Mouse (Mus musculus) megakaryocyte progenitor cell, adult 5-6 weeks (primary cell): Measurements from ENCODE around the gene Kdm5b. TPM values are rescaled to one million over a fixed set of nuclear protein-coding genes. Genes with fewer than 3 reads are reported as not detected.
A peak's percentile ranks its signal among the peaks of the same experiment; 100 is the strongest.

Experiments
- ATAC-seq: replicated peaks from 2 replicates; pipeline ENCODE4 v1.8.0; 2016; ENCODE audit warnings: mild to moderate bottlenecking, moderate TSS enrichment, inconsistent platforms; ENCODE audit not compliant: poor library complexity
- total RNA-seq, 2 experiments: library from RNA; stranded (forward) in 1 of 2; stranded (reverse) in 1 of 2; fragments of 157-497, 149-512 nt in 1 of 2; fragments of 200-1000 nt in 1 of 2; gene quantifications; 2 replicates each; pipeline versions ENCODE4 v1.2.3 to v1.2.4; 2015 to 2017

The Kdm5b gene
- total RNA-seq, 2 experiments from 2014 or later: 18.0 to 24.2 TPM

DNA sequence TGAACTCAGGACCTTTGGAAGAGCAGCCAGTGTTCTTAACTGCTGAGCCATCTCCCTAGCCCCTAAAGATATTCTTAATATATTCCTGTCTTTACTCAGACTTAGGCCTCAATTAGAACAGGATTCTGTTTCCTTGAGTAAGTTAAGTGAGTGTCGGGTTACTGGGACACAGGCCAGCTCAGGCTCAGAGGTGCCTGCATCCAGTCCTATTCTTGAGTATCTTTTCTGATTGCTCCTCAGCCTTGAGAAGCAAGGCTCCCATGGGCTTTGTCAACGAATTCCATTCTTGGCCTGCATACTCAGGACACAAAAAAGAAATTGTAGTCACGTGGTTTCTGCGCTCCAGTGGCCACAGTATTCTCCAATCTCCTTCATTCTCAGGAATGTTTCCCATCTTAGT, 11.7 kb upstream of the Kdm5b start:
- ATAC-seq: no peak

DNA sequence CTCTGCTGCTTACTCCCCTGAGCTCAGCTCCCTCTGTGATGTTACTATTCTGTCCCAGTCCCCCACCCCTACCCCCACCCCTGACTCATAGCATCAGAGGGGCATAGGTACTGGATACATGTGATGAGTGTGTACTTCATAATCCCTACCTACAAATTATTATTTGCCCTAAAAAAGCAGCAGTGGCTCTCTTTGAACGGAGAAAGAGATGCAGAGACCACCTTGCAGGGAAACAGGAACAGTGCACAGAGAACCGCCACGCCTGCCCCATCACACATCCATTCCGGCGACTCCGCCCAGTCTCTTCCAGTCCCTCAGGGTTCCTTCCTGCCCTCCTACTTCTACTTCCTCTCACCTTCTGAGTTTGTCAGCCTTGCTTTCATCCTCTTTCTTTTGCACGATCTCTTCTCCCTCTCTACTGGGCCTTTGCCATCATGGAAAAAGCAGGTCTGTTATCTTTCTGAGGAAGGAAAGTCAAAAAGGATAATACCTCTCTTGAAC, 10.3 kb upstream of the Kdm5b start, which contains the start of gene Mgat4e:
Gene Mgat4e (minus strand): TSS at position 51 of the 501 bp plus-strand sequence.
- no peak; the same call in 1 of the 2 replicates for ATAC-seq

DNA sequence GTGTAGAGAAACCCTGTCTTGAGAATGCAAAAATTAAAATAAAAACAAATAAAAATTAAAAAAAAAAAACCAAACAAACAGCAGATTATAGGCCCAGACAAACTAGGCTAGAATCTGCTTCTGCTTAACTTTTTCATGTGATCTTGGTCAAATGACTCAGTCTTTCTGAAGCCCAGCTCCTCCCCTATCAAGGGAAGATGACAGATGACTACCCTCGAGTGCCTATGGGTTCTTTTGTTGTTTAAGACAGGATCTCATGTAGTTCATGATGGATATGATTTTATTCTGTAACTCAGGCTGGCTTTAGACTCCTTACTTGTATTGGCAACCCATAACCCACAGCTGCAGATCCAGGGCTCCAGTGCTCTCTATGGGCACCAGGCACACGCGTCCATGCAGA, 8.1 kb upstream of the Kdm5b start:
- ATAC-seq: no peak

DNA sequence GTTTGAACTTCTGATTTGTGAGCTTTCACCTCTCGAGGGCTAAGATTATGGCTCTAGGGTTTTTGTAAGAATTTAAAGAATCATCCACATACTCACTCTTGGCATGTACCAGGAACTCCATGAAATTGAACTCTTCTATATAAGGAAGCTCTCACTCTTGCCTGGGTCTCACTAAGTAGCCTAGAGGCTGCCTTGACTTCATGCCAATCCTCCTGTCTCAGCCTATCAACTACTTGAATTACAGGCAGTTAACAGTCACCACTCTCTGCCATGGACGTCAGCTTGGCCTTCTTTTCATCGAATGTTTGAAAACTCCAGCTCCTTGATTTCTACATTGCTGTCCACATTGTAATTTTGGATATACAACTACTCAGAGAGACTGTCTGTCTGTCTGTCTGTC, 7.6 kb upstream of the Kdm5b start:
- ATAC-seq: no peak

DNA sequence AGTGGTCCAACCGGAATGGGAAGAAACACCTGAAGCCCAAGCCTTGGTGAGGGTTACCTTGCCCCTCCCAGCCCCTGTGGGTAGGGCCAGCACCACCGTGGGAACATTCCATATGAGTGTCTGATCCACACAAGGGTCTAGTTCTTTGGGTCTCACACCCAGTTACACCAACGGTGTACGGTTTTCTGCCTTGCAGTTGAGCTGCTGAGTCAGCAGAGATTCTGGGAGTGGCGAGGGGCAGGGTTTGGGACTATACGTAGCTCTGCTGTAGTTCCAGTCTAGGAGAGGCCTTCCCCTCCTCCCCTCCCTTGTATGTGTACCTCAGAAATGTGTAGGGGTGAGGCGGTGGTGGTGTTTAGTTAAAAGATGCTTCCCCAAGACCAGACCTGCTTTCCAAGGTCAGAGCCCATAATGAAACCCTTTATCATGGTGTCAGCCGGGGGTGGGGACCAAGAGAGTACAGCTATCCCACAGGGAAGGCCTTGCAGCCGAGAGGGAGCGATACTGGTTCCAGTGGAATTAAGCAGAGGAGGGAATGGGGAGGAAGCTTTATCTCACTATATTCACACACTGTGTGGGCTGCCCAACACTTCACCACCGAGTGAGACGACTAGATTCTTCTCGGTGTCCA, 4.6 kb upstream of the Kdm5b start:
- peak; percentile 18 for ATAC-seq

DNA sequence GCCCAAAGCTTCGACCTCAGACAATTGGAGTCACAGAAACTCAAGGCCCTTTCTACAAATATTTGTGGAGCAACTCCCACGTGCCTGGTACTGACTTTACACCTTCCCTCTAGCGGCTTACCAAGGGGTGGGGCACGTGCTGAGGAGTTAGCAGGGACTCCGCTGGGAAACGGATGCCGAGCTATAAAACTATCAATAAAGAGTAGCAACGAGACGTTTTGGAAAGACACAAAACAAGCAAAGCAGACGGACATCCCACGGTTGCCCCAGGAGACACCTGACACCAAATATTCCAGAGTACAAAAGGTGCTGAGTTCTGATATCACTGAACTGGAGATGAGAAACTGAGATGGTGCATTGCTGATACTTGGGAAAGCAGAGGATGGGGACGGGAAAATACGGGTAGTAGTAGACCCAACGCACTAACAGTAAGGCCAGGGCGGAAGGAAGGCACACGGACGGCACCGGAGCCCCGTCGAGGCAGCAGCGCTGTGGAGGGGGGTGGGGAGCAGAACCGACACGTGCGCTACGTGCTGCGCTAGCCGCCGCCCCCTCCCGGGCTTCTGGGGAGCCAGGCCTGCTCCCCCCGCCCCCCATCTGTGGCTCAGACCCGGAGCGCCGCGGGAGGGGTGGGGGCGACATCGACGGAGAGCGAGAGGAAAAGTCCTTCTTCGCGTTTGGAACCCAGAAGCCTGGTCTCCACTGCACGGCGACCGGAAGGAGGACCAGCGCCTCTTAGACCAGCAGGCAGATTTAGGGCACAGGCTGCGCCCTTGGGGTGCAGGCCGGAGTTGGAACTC, 3.9 kb upstream of the Kdm5b start:
- ATAC-seq: peak; percentile 29

DNA sequence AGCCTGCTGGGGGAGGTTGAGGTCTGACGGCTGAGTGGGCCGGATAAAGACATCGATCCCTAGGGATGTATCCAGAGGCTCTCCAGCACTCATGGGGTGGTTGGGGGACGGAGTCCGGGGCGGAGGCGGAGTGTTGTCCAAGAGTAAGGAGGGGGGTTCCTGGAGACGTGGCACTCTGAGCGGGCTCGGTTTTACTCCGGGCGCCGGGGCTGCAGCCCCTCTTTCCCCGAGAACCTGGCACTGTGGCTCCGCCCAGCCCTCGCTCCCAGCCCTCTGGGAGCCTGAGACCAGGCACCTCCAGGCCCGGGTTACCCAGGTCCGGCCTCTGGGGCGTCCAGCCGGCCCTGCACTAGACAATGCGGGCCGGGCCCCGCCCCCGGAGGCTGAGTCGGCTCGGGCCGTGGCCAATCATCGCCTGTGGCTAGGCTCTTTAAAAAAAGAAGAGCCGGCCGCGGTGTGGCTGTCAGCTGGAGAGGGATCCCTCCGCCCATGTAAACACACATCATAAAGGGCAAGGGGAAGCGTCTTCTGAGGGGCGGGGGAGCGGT, 3.2 kb upstream of the Kdm5b start:
- ATAC-seq: peak; percentile 84

DNA sequence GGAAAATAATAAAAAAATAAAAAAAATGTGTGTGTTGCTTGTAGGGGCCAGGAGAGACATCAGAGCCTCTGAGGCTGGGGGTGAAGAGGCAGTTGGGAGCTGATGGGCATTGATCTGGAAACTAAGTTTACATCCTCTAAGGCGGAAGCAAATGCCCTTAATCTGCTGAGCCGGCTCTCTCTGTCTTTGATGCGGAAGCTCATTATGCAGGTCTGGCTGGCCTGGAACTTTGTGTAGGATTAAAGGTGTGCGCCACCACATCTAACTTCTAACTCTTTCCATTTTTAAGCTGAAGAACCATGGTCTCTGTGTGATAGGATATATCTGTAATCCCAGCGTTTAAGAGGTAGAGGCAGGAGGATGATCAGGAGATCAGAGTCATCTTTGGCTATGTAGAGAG, 1.5 kb upstream of the Kdm5b start:
- no peak for ATAC-seq

DNA sequence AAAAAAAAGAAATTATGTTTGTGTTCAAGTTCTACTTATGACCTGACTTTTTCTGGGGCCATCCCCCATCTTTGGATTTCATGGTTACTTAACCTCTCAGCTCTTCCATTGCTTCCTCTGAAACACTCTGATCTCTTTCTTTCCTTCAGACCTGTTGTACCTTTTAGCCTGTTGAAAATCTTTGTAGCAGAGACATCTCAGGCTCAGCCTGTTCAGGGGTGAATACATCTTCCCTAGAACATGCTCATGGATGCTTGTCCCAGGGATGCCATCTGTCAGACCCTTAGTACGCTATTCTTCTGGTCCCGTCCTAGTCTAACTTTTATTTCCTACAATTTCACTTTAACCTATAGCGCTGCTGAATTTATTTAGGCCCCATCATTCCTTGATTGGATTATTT, 745 bp upstream of the Kdm5b start:
- no peak for ATAC-seq

DNA sequence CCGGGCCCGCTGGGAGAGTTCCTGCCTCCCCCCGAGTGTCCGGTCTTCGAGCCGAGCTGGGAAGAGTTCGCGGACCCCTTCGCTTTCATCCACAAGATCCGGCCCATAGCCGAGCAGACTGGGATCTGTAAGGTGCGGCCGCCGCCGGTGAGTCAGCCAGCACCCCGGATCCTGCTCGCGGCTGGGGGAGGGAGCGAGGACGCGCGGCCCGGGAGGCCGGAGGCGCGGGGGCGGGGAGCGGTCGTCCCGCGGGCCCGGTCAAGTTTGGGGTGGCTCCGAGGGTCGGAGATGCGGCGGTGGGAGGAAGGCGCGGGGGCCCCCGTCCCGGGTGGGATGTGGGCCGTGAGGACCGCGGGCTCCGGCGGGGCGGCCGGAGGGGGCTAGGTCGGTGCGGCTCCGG, 425 bp downstream of the Kdm5b start:
- no peak for ATAC-seq

DNA sequence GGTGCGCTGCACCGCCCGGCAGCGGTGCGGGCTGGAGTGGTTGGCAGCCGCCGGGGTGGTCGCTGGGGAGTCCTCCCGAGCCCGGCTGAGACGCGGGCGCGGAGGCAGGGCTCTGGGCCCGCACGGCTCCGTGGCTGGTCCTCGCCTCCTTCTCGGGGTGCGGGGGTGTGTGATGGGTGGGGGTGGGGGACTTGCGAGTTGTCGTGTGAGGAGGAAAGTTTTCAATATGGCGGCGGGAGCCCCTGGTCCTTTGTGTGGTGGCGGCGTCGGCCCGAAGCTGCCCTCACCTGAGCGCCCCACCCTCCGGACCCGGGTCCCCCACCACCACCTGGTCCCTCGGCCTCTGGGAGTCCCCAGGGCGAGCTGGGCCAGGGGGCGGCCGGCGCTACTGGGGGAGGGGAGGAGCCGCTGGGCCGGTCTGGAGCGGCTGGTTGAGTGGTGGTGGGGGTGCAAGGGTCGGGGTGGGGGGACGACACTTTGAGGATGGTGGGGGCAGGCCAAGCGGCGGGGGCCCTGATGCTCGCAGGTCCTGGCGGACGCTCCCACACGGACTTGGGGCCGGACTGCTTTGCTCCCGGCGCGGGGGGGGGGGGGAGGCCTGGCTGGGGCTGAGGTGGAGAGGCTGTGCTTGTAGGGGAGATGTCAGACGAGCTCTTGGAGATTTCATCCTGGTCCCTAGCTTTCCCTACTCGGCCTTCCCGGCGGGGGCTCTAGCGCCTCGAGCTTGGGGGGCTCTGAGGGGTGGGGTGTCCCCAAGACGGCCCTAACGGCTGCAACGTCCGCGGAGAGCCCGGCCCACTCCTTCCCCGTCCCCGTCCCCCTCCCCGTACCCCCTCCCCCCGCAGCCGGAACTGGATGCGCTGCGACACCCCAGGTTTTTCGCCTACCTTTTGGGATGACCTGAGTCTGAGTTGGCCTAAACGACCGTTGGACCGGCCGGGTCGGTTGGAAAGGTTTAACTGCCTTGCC, 1.1 kb downstream of the Kdm5b start:
- no peak for ATAC-seq

DNA sequence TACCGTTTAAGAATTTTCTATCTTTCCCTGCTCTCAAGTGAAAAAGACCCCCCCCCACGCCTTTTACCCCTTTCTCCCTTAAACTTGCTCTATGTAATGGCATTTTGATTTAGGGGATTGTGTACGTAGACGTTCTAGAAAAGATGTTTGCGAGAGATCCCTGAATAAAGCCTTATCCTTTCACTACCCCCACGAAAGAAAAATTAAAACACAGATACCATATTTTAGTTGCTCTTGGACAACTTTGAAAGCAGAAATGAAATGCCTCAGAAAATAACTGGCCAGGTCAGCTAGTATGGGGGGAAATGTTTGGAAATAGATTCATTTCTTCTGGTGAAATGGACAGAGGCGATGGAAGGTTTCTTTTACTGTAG, 1.8 kb downstream of the Kdm5b start:
- no peak for ATAC-seq

DNA sequence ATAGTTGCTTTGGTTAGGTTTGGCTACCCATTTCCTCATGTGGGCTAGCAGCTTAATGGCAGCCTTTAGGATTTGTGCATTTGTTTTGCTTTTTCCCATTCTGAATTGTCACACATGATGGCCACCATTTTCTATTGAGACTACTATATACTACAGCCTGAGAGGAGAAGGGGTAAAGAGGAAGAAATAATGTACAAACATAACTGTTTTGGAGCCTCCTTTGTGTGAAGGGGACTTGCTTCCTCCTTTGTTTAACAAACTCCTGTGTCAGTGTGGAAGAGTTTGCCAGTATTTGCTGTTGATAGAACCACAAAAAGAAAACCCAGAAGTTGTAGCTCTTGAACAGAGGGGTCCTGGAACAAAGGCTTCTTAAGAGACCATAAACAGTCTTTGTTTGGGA, 2.5 kb downstream of the Kdm5b start:
- no peak for ATAC-seq

DNA sequence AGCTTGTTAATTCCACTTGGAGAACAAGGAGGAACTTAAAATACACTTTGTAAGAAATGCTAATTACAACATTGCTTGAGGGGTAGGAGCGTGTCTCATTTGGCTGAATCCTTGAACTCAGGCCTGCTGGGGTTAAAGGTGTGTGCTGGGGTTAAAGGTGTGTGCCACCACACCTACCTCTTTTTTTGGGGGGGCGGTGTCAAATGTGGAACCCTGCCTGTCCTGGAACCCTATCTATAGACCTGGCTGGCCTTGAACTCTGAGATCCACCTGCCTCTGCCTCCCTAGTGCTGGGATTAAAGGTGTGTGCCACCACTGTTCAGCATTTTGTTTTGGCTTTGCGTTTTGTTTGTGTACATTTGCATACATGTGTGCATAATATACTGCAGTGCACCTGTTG, 3.8 kb downstream of the Kdm5b start:
- ATAC-seq: no peak

DNA sequence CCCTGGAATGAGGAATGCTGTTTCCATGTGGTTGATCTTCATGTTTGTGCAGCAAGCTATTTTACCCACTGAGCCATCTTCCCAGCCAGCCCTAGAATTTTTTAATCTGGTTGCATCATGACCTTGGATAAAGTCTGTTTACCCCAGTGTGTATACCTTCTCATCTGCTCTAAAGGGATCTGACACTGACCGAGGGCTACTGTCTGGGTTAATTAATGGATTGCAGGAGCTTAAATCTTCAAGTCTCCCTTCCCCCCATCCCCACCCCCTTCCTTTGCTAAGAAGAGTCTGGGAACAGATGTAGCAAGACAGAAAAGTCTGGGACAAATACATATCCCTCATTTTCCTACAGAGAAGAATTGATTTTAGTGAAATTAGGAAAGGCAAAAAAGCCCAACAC, 7.5 kb downstream of the Kdm5b start:
- no peak for ATAC-seq

DNA sequence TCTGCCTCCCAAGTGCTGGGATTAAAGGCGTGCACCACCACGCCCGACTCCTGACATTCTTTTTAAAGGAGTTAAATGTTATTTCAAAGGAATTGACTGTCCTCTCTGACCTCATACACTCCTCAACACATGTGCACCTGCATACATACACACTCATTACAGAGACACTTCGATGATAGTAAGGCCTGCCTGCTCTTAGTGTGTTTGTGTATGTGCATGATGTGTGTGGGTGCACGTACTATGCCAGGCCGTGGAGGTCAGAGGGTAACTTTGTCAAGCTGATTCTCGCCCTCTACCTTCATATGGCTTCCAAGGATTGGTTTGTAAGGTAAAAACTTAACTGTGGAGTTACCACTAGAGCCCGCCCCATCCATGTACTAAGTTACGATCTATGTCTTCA, 10.2 kb downstream of the Kdm5b start:
- no peak for ATAC-seq

DNA sequence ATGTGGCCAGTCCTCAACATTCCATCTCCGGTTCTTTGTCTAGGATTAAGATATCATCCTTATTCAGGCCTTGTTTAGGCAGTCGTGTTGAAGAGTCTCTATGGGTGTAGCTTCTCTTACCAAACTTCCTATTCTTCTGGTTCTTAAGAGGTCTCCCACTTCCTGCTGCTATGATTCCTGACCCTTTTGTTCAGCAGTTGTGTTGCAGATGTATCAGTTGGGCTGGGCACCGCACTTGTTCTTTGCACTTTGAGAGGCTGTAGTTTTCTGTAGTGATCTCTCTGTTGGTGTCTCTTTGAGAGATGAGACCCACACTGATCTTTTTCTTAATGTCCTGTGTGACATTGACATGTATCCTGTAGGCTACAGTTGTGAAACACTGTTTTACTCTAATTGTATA, 10.7 kb downstream of the Kdm5b start:
- no peak for ATAC-seq

DNA sequence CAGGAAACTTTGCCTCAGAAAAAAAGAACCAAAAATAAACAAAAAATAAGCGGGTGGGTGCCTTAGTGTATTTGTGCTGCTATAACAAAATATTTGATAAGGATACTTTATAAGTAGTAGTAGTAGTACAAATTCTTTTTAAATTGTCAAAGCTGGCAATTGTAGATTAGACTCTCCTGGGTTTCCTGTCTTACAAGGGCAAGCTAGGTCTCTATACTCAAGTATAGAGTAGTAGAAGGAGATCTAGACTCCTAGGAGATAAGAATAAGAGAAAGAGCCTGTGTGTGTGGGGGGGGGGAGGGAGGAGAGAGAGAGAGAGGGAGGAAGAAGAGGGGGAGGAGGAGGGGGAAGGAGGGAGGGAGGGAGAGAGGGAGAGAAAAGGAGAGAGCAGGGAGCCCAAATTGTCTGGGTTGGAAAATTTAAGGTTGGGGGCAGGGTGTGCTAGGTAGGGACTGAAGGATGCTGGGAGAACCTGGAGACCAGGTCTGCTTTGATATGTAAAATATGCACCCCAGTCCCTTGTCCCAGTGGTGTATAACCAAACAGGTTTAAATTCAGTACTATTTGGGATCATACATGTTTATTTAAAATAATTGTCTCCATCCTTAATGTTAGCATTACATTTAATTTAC, 13.4 kb downstream of the Kdm5b start:
- peak; percentile 68 for ATAC-seq

DNA sequence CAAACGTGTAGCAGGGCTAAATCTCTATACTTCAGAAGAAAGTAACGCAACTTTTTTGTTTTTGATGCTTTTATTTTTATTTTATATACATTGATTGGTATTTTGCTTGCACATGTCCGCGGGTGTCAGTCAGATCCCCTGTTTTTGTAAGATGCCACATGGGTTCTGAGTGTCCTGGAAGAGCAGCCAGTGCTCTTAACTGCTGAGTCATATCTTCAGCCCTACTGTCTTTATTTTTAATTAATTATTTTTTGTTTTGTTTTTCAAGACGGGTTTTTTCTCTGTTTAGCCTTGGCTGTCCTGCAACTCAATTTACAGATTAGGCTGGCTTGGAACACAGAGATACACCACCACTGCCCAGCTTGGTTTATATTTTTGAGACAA, 14.0 kb downstream of the Kdm5b start:
- ATAC-seq: peak; percentile 37; the same call in 1 of the 2 replicates

DNA sequence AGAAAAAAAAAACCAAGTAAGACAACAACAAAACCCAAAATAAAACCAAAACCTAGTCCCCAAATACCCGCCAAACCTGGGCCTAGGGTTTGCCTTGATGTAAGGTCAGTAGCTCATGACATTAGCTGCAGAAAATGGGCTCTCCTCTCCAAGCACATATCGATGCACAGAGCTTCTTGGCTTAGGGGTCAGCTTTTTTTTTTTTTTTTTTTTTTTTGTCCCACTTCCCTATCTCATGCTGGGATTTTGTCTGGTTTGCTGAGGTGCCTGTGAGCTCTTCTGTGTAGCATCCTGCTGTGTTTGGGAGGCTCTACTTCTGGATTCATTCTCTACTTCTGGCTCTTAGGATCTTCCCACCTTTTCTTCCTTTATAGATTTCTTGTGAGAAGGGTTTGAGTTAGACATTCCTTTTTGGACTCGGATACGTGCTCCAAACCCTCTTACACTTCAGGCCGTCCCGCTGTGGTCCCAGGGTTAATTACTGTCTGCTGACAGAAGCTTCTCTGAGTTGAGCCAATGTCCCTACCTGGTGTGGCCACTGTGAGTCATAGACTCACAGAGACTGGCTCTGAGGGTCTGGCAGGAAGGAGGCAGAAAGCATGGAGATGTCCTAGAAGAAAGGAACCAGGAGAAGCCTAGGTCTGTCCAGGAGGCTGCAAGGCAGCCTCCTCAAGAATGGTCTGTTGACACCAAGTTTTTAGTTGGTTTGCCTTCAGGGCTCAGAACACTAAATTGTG, 17.6 kb downstream of the Kdm5b start:
- no peak for ATAC-seq
